Mouse (Mus musculus) midbrain, embryonic 12.5 days (tissue): ENCODE measurements around the gene Pigl. TPM values are rescaled to one million over a fixed set of nuclear protein-coding genes. Genes with fewer than 3 reads are reported as not detected.

ENCODE experiments used
- polyA plus RNA-seq: library from polyadenylated mRNA; unstranded; fragments of >200 nt; fragmentation: Nextera tagmentation; extraction: Ambion mirVana; gene quantifications from 2 replicates; pipeline ENCODE4 v1.2.1, GENCODE M21; 2016

The Pigl gene
- polyA plus RNA-seq, 1 experiment from 2014 or later, result 11.2 TPM

Other genes starting within 250 kb of the Pigl start
- 3.5 and 3.7 TPM in 2 replicates for gene Adora2b, start 209.5 kb upstream of the Pigl start, polyA plus RNA-seq
- gene Zswim7, start 177.1 kb upstream of the Pigl start, polyA plus RNA-seq, result 10.9 and 12.4 TPM in 2 replicates
- gene Ttc19, start 177.0 kb upstream of the Pigl start, polyA plus RNA-seq, result 31.3 and 33.0 TPM in 2 replicates
- gene Ncor1, start 81 bp downstream of the Pigl start, polyA plus RNA-seq, result 201 and 209 TPM in 2 replicates
- 73.6 and 86.9 TPM in 2 replicates for gene Cenpv, start 80.8 kb downstream of the Pigl start, polyA plus RNA-seq
- gene Ubb, start 92.7 kb downstream of the Pigl start, polyA plus RNA-seq, result 3,778 and 3,810 TPM in 2 replicates
- gene Trpv2, start 116.0 kb downstream of the Pigl start, polyA plus RNA-seq, result 10.9 and 12.7 TPM in 2 replicates
- gene Lrrc75a, start 190.1 kb downstream of the Pigl start, polyA plus RNA-seq, result 12.8 and 16.6 TPM in 2 replicates
- gene Mmgt2, start 190.2 kb downstream of the Pigl start, polyA plus RNA-seq, result 36.4 and 39.9 TPM in 2 replicates